Mouse (Mus musculus): Measurements from ENCODE around the gene Camk2b.

GRCm38 (mm10) chr11:6018218-6019010 lies 47.7 kb downstream of the Camk2b start:
- no peak for TF ChIP-seq CTCF (IDR thresholded peaks at IDR 0.05; ENCODE audit: insufficient read depth, low read depth, low read length)
- TF ChIP-seq POLR2A (IDR thresholded peaks at IDR 0.05; ENCODE audit: insufficient read depth, low read depth, low read length) = no peak
